Mouse (Mus musculus) MEL (cell line): ENCODE results near the gene Tuba4a.

Experiments used
- BHLHE40 ChIP-seq: IDR thresholded peaks from 2 replicates; pipeline ENCODE4 v1.6.1; 2012; ENCODE audit warnings: low read depth, mild to moderate bottlenecking, inconsistent platforms, low read length, improper control_type of control experiment, borderline replicate concordance
- CTCF ChIP-seq, 3 experiments: IDR thresholded peaks in 2 of 3; conservative IDR thresholded peaks in 1 of 3; 2 replicates each; pipeline ENCODE4 v1.5.1; 2011 to 2012; ENCODE audit warnings: low read length in 3 of 3, low read depth in 2 of 3, mild to moderate bottlenecking in 2 of 3, improper control_type of control experiment in 1 of 3, inconsistent platforms in 1 of 3, mixed read lengths in 1 of 3, moderate library complexity in 1 of 3; ENCODE audit not compliant: control insufficient read depth in 1 of 3, insufficient read depth in 1 of 3, poor library complexity in 1 of 3, severe bottlenecking in 1 of 3
- GATA1 ChIP-seq: IDR thresholded peaks from 2 replicates; pipeline ENCODE4 v1.6.1; 2011; ENCODE audit warnings: low read depth, low read length, improper control_type of control experiment
- JUND ChIP-seq: IDR thresholded peaks from 2 replicates; pipeline ENCODE4 v1.6.1; 2011; ENCODE audit warnings: low read depth, mild to moderate bottlenecking, improper control_type of control experiment, low read length
- POLR2A ChIP-seq, 2 experiments: IDR thresholded peaks; 2 replicates each; pipeline ENCODE4 v1.6.1; 2011 to 2012; ENCODE audit warnings: low read length in 2 of 2, mild to moderate bottlenecking in 2 of 2, control low read depth in 1 of 2, improper control_type of control experiment in 1 of 2, low read depth in 1 of 2, moderate library complexity in 1 of 2; ENCODE audit not compliant: control insufficient read depth in 1 of 2, insufficient read depth in 1 of 2, poor library complexity in 1 of 2
- SMC3 ChIP-seq: IDR thresholded peaks from 2 replicates; pipeline ENCODE4 v1.6.1; 2011; ENCODE audit warnings: low read depth, low read length, improper control_type of control experiment
- UBTF ChIP-seq: IDR thresholded peaks from 2 replicates; pipeline ENCODE4 v1.6.1; 2012; ENCODE audit warnings: low read depth, mild to moderate bottlenecking, inconsistent platforms, low read length, improper control_type of control experiment, moderate library complexity, borderline replicate concordance; ENCODE audit not compliant: insufficient read depth
- USF1 ChIP-seq: IDR thresholded peaks from 2 replicates; pipeline ENCODE4 v1.6.1; 2014; ENCODE audit warnings: low read depth, mild to moderate bottlenecking, inconsistent platforms, low read length, improper control_type of control experiment, moderate library complexity
- ZKSCAN1 ChIP-seq: IDR thresholded peaks from 2 replicates; pipeline ENCODE4 v1.6.1; 2012; ENCODE audit warnings: low read depth, mild to moderate bottlenecking, inconsistent platforms, low read length, improper control_type of control experiment, moderate library complexity

- TF ChIP-seq CTCF (IDR thresholded peaks at IDR 0.05 in 2 of 3, conservative IDR thresholded peaks at IDR 0.05 in 1 of 3; ENCODE audit: control insufficient read depth in 1 of 3, insufficient read depth in 1 of 3, low read depth in 2 of 3, low read length in 3 of 3, poor library complexity in 1 of 3, severe bottlenecking in 1 of 3) (no peak), ZKSCAN1 (no peak), BHLHE40 (no peak), SMC3 (no peak), UBTF (no peak), GATA1 (peak; percentile 77), JUND (no peak), POLR2A (IDR thresholded peaks at IDR 0.05; ENCODE audit: control insufficient read depth in 1 of 2, insufficient read depth in 1 of 2, low read depth in 1 of 2, low read length in 2 of 2, poor library complexity in 1 of 2) (no peak), USF1 (no peak)
These were observed 9.5 kb upstream of the Tuba4a start for GRCm38 (mm10) chr1:75229158-75229557.
